Mouse (Mus musculus): Measurements from ENCODE around the gene Ap2a2.
"Not testable (repeated sequence)": the region's sequence is repeated elsewhere in the genome, so short reads cannot be mapped to it uniquely, and the experiment has no call there.

Gene Ap2a2

GRCm38 (mm10) chr7:141660346-141660745 is 98.4 kb downstream of the Ap2a2 start:
- DNase-seq (ENCODE audit: low read depth in 1 of 2, low spot score in 2 of 2) = no peak

DNA sequence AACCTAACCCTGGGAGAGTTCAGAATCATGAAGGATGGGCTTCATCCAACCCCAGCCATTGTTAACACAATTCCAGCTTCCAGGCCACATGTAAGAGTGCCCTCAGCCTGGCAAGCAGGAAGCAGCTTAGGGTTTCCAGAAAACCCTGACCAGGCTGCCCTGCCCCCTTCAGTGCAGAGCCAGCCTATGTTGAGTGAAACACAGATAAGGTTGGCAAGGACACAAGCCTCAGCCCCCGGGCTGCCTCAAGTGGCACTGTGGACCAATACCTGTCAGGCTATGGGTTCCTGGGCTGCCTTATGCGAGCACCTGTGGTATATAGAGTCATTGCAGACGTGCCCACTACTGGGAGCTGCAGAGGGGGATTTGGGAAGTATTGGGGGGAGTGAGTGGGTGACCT is 99.5 kb downstream of the Ap2a2 start:
- DNase-seq (ENCODE audit: low read depth in 1 of 2, low spot score in 2 of 2) = no peak

GRCm38 (mm10) chr7:141662223-141662622 is 100.2 kb downstream of the Ap2a2 start:
- DNase-seq (ENCODE audit: low read depth in 1 of 2, low spot score in 2 of 2) = no peak

- DNase-seq (ENCODE audit: low read depth in 1 of 2, low spot score in 2 of 2) = no peak
Observed at GRCm38 (mm10) chr7:141666190-141666589, 104.2 kb downstream of the Ap2a2 start.

GRCm38 (mm10) chr7:141669097-141669496 is 107.1 kb downstream of the Ap2a2 start:
- DNase-seq (ENCODE audit: low read depth in 1 of 2, low spot score in 2 of 2) = not testable (repeated sequence)

- DNase-seq (ENCODE audit: low read depth in 1 of 2, low spot score in 2 of 2) = no peak
Observed at GRCm38 (mm10) chr7:141670999-141671398, 109.0 kb downstream of the Ap2a2 start.

- no peak for DNase-seq (ENCODE audit: low read depth in 1 of 2, low spot score in 2 of 2)
Observed at GRCm38 (mm10) chr7:141671626-141672291, 109.8 kb downstream of the Ap2a2 start.

GRCm38 (mm10) chr7:141678922-141679321 is 116.9 kb downstream of the Ap2a2 start:
- DNase-seq (ENCODE audit: low read depth in 1 of 2, low spot score in 2 of 2) = no peak
